In genomic region chr13:23308639-23309307, GRCm38 (mm10) we compare ENCODE assay signal across 8 mouse cellular contexts.
DNase-seq lines count a peak whose midpoint lies in the region; ATAC-seq and TF ChIP-seq lines count a peak whose summit lies in the region.
"Not testable (repeated sequence)": the region's sequence is repeated elsewhere in the genome, so short reads cannot be mapped to it uniquely, and the experiment has no call there.

No protein-coding gene starts in this region.

- peak overlapping the region; percentile 50 for H3K4me2 ChIP-seq in forebrain, postnatal 0 days (ENCODE audit: low read depth)
- H3K4me2 ChIP-seq in hindbrain, embryonic 15.5 days = peak overlapping the region; percentile 54
- H3K4me2 ChIP-seq in lung, embryonic 14.5 days = peak overlapping the region; percentile 82

- not testable (repeated sequence) for H3K4me1 ChIP-seq in ES-E14 (ENCODE audit: control insufficient read depth in 2 of 2, insufficient read depth in 2 of 2, low read length in 2 of 2, poor library complexity in 1 of 2); forebrain, postnatal 0 days (ENCODE audit: insufficient read depth); lung, embryonic 14.5 days (ENCODE audit: insufficient read depth)
- H3K4me1 ChIP-seq in hindbrain, embryonic 15.5 days (replicated peaks) = peaks cover 29% of the 10 kb centered on the region

- not testable (repeated sequence) for ATAC-seq in forebrain, postnatal 0 days; hindbrain, embryonic 15.5 days (ENCODE audit: low FRiP score, low read depth)
- ATAC-seq in lung, embryonic 14.5 days (ENCODE audit: insufficient read depth) = peak; percentile 50

- TF ChIP-seq CTCF in forebrain, postnatal 0 days (IDR thresholded peaks at IDR 0.05; ENCODE audit: low read depth); lung, embryonic 14.5 days (IDR thresholded peaks at IDR 0.05; ENCODE audit: low read depth): not testable (repeated sequence)

- H3K9ac ChIP-seq in ES-E14 (ENCODE audit: insufficient read depth, low read depth, low read length, poor library complexity, severe bottlenecking); forebrain, postnatal 0 days; hindbrain, embryonic 15.5 days; lung, embryonic 14.5 days: not testable (repeated sequence)

- H3K36me3 ChIP-seq in ES-E14 (ENCODE audit: control insufficient read depth, insufficient read depth, low read length, poor library complexity, severe bottlenecking); forebrain, postnatal 0 days (ENCODE audit: insufficient read depth); hindbrain, embryonic 15.5 days; lung, embryonic 14.5 days (ENCODE audit: insufficient read depth): not testable (repeated sequence)

- peak overlapping the region; percentile 72 to 87 for H3K4me3 ChIP-seq in ES-E14 (ENCODE audit: insufficient read depth in 1 of 2, low read depth in 1 of 2, low read length in 2 of 2, poor library complexity in 1 of 2, severe bottlenecking in 1 of 2)
- 0 out of 2 replicates have a peak overlapping the region, but pooled peaks have one; percentile 30 for H3K4me3 ChIP-seq in forebrain, postnatal 0 days (ENCODE audit: low read depth, low read length)
- H3K4me3 ChIP-seq in hindbrain, embryonic 15.5 days = not testable (repeated sequence)
- H3K4me3 ChIP-seq in lung, embryonic 14.5 days (ENCODE audit: low read depth, low read length) = peak overlapping the region; percentile 44

- not testable (repeated sequence) for H3K27ac ChIP-seq in ES-E14 (ENCODE audit: insufficient read depth, low read depth, low read length, poor library complexity, severe bottlenecking); forebrain, postnatal 0 days (ENCODE audit: low read depth, low read length); hindbrain, embryonic 15.5 days (replicated peaks); lung, embryonic 14.5 days (ENCODE audit: low read depth)

- intact Hi-C loops in left cerebral cortex, postnatal 25 days (cut with DNase I) = loop anchor here (10.0 kb wide), 1 partner anchor 1594 kb away; the partner anchor contains the start of genes Hist1h2ai, Hist1h2bl and Hist1h3h

- H3K9me3 ChIP-seq in ES-E14 (ENCODE audit: control insufficient read depth, insufficient read depth, low read depth, low read length); forebrain, postnatal 0 days (ENCODE audit: low read length); hindbrain, embryonic 15.5 days; lung, embryonic 14.5 days (ENCODE audit: low read depth, low read length): not testable (repeated sequence)

- H3K27me3 ChIP-seq in forebrain, postnatal 0 days (ENCODE audit: insufficient read depth, low read length) = peaks cover 46% of the 10 kb centered on the region
- H3K27me3 ChIP-seq in hindbrain, embryonic 15.5 days = peaks cover 76% of the 10 kb centered on the region
- peaks cover 33% of the 10 kb centered on the region; the same call in 1 of the 2 replicates for H3K27me3 ChIP-seq in lung, embryonic 14.5 days (ENCODE audit: insufficient read depth, low read length)

- not testable (repeated sequence) for DNase-seq in ES-E14 (ENCODE audit: low read depth, low spot score); forebrain, postnatal 0 days
- peak; percentile 68 for DNase-seq in embryo, embryonic 11 days
- DNase-seq in left cerebral cortex, postnatal 25 days (ENCODE audit: low spot score in 2 of 2) = peak; percentile 50 to 72
- peak; percentile 79 for DNase-seq in lung, embryonic 14.5 days
- peak; percentile 66 for DNase-seq in neural tube, embryonic 10.5 days (ENCODE audit: extremely low spot score, low spot score)
- peak; percentile 12 for DNase-seq in thymus, postnatal 0 days (ENCODE audit: low spot score)

- in situ Hi-C loops in ES-E14 (cut with MboI; ENCODE audit: low sequenced_read_pairs in 2 of 2, unreplicated experiment in 2 of 2) = loop anchor here (5.0 to 25.0 kb wide), 3 partner anchors 99 to 1396 kb away; no protein-coding TSS in a partner anchor

- 7% methylated on average over 18 of the region's 18 CpGs for WGBS in forebrain, postnatal 0 days
- WGBS in hindbrain, embryonic 15.5 days = 4% methylated on average over 18 of the region's 18 CpGs
- 4% methylated on average over 18 of the region's 18 CpGs for WGBS in lung, embryonic 14.5 days

TF ChIP-seq in ES-E14, 5 proteins besides CTCF, POLR2A, EP300 and RAD21:
- peak; percentile 56 for TF ChIP-seq MAFK (IDR thresholded peaks at IDR 0.05; ENCODE audit: insufficient read depth, low read depth, low read length)
